Mouse (Mus musculus) spleen, adult 12 weeks (tissue): ENCODE measurements around the gene Gm4340.
"Not testable (repeated sequence)": the region's sequence is repeated elsewhere in the genome, so short reads cannot be mapped to it uniquely, and the experiment has no call there.

Source experiments
- DNase-seq: peaks from one replicate; pipeline ENCODE4 v3.0.0; 2022; ENCODE audit warnings: low spot score

Gm4340 gene

DNA sequence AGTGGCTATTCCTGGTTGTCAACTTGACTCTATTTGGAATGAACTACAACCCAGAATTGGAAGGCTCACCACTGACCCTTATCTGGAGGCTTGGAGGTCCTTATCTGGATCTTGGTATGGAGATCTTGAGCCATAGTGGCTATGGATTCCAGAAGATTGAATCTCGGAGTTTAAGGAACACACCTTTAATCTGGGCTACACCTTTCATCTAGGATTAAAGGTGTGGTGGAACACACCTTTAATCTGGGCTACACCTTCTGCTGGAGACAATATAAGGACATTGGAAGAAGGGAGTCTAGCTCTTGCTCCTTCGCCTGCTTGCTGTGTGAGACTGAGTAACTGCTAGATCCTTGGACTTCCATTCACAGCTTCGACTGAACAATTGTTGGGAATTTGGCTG is at the start of gene Gm4340:
Gene Gm4340, plus strand, starts transcription at position 301 of the 400 bp plus-strand sequence.
- DNase-seq: not testable (repeated sequence)

DNA sequence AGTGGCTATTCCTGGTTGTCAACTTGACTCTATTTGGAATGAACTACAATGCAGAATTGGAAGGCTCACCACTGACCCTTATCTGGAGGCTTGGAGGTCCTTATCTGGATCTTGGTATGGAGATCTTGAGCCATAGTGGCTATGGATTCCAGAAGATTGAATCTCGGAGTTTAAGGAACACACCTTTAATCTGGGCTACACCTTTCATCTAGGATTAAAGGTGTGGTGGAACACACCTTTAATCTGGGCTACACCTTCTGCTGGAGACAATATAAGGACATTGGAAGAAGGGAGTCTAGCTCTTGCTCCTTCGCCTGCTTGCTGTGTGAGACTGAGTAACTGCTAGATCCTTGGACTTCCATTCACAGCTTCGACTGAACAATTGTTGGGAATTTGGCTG is 42.6 kb upstream of the Gm4340 start, which contains the start of gene Gm6763:
Gene Gm6763, plus strand, starts transcription at position 301 of the 400 bp plus-strand sequence.
- DNase-seq: not testable (repeated sequence)

DNA sequence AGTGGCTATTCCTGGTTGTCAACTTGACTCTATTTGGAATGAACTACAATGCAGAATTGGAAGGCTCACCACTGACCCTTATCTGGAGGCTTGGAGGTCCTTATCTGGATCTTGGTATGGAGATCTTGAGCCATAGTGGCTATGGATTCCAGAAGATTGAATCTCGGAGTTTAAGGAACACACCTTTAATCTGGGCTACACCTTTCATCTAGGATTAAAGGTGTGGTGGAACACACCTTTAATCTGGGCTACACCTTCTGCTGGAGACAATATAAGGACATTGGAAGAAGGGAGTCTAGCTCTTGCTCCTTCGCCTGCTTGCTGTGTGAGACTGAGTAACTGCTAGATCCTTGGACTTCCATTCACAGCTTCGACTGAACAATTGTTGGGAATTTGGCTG is 34.1 kb upstream of the Gm4340 start, which contains the start of gene Gm8764:
Gene Gm8764, plus strand, starts transcription at position 301 of the 400 bp plus-strand sequence.
- DNase-seq: not testable (repeated sequence)

- DNase-seq: not testable (repeated sequence)
Observed at GRCm38 (mm10) chr10:104168215-104168614, 25.6 kb upstream of the Gm4340 start, which contains the start of gene Gm21304. TSS of gene Gm21304 (plus strand) at chr10:104168515.

DNA sequence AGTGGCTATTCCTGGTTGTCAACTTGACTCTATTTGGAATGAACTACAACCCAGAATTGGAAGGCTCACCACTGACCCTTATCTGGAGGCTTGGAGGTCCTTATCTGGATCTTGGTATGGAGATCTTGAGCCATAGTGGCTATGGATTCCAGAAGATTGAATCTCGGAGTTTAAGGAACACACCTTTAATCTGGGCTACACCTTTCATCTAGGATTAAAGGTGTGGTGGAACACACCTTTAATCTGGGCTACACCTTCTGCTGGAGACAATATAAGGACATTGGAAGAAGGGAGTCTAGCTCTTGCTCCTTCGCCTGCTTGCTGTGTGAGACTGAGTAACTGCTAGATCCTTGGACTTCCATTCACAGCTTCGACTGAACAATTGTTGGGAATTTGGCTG is 17.1 kb upstream of the Gm4340 start, which contains the start of gene Gm21312:
Gene Gm21312, plus strand, starts transcription at position 301 of the 400 bp plus-strand sequence.
- DNase-seq: not testable (repeated sequence)

- DNase-seq: not testable (repeated sequence)
Observed at GRCm38 (mm10) chr10:104185233-104185632, 8.6 kb upstream of the Gm4340 start, which contains the start of gene Gm20765. TSS of gene Gm20765 (plus strand) at chr10:104185533.

DNA sequence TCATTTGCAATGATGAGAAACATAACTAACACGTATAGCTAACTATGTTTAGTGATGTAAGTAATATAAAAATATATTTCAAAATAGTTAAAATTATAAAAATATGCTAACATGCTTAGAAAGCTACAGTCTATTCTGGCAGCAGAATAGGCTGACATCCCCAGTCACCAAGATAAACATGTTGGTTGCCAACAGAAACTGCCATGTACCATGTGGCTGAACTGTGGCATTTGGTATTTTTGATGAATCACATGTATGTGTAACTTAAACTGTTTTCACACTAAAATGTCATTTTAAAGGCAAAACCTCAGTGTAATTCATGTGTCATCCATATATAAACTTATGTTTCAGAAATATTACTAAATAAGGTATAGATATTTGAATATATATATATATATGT is 15.8 kb downstream of the Gm4340 start:
- DNase-seq: no peak

DNA sequence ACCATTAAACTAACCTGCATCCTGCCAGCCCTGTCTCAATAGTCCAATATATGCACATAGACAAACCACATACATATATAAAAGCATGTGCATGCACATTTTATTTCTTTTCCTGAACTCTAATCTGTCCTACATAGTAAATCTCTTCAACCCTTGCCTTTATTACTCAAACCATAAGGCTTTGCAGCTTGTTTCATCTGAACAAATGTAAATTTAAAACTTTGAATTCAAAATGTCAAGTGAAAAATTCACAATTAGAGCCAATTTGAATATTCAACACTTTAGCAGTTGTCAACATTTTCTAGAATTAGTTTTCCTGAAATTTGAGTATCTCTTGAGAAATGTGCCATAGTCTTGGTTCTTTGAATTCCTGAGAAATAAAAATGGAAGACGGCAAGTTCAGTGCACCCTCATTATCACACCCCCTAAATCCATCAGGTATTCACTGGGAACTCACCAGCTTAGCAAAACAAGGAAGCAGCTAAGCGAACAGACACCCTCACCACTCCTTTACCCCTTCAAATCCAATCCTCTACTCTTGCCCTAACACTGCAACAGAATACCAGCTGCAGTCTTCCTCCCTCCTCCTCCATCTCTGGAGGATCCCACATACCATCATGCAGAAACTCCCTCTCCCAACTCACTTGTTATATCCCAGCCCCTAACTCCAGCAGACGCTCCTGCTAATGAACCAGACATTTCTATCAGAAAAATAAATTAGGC is 16.6 kb downstream of the Gm4340 start:
- no peak for DNase-seq

DNA sequence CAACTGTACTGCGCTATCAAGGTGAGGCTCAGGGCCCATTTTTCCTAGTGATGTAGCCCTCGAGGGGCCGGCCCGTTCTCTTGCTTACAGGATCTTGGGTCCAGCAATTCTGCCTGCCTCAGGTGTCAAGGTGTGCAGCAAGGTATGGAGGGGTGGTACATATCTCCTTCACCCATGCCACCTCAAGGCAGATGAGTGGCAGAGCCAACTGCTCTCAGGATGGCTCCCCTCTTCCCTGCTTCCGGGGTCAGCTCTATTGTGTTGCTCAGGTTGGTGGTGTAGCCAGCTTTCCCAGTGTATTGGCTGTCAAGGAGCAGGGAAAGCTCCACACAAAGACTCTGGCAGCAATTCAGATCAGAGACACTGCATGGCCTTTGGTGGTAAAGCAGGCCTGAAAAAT is 20.7 kb downstream of the Gm4340 start:
- DNase-seq: no peak

GRCm38 (mm10) chr10:104220303-104221021 is 26.6 kb downstream of the Gm4340 start:
- DNase-seq: no peak
